Mouse (Mus musculus) gonadal fat pad, adult 2 months (tissue): Measurements from ENCODE around the gene Lsamp. TPM values are rescaled to one million over a fixed set of nuclear protein-coding genes. Genes with fewer than 3 reads are reported as not detected.

Experiments used
- DNase-seq: peaks from one replicate; pipeline ENCODE4 v3.0.0-alpha.2; 2012; ENCODE audit warnings: low read depth
- polyA plus RNA-seq: library from polyadenylated mRNA; depleted of rRNA; stranded (reverse); fragments of >200 nt; gene quantifications from 2 replicates; pipeline ENCODE4 v1.2.3, GENCODE M21; 2012

The Lsamp gene
- polyA plus RNA-seq, 1 experiment = 0.22 TPM

DNA sequence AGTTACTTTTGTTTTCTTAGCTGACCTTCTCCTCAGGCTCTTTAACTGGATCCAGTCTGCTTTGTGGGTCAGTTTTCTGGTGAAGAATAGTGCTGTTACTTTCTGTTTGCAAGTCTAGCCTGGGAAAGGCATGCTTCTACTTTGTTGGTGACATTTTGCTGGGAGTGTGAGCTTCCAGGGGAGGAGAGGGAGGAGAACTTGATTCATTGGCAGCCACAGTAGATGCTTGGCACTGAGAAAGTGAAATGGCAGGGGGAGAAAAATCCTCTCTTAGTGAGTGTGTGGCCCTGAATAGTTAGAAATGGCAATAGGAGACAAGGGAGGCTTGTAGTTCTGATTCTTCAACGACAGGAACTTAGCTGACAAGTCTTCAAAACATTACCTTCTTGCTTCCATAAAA, 1551.6 kb downstream of the Lsamp start:
- no peak for DNase-seq

DNA sequence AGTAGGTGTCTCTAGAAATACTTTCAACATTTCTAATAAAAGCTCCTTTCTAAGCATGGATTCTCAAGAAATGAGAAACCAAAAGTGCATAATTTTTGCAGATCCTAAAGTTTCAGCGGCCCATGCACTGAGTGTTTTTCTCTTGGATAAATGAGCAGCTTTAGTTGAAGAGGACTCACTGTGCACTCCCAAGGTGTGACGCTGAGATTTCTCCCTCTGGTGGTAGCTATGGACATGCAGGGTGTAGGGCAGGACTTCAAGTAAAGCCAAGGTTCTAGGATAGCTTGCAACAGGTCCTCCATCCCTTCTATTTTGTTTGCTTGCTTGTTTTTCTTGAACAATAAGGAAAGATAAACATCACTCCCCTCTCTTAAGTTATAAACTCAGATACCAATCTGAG, 1558.5 kb downstream of the Lsamp start:
- no peak for DNase-seq

GRCm38 (mm10) chr16:41551164-41551563, 1567.0 kb downstream of the Lsamp start:
- no peak for DNase-seq

- DNase-seq = no peak
Observed at GRCm38 (mm10) chr16:41551851-41552262, 1567.7 kb downstream of the Lsamp start.

GRCm38 (mm10) chr16:41557104-41557503, 1572.9 kb downstream of the Lsamp start:
- DNase-seq = no peak

GRCm38 (mm10) chr16:41565233-41565632, 1581.1 kb downstream of the Lsamp start:
- DNase-seq = no peak

DNA sequence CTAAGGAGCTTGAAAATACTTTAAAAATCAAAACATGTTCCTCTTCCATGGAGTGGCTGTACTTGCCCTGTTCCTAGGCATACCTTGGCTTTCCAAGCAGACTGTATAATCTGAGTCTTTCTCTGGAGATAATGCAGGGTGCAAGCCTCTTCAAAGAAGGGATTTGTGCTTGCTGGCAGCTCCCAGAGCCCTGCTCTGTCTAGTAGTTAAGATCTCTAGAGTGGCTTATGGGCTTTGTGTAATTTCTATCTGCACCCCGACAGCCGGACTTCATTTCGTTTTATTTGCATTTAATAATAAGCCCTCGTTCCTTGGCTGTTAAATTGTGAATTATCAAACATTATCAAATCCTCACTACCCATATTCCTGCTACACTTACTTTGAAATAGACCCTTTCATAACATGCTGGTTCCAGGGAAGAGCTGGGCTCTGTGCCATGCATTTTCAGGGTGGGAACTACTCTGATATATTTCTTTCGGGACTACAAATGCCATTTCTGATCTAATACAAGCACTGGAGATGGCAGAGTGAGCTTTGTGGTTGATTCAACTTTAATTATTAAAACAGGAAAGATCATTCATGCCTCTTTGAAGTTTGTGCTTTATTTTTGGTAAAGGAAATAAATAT, 1604.6 kb downstream of the Lsamp start:
- no peak for DNase-seq

DNA sequence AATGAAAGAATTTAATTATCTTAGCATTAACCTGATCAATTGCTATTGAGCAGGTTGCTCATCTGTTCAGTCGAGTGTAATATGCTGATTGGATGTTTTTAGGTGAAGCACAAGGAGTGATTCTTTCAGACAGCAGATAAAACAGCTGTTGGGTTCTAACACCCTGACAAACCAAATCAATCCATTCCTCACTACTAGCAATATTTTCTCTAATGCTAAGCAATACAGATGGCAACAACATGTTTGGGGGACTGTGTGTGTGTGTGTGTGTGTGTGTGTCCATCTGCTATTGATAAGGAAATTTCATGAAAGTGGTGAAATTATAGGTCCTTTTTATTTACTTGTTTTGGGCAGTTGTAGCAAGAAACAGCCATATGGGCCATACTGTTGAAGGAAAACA, 1628.1 kb downstream of the Lsamp start:
- no peak for DNase-seq

- no peak for DNase-seq
Observed at GRCm38 (mm10) chr16:41623871-41624270, 1639.7 kb downstream of the Lsamp start.

DNA sequence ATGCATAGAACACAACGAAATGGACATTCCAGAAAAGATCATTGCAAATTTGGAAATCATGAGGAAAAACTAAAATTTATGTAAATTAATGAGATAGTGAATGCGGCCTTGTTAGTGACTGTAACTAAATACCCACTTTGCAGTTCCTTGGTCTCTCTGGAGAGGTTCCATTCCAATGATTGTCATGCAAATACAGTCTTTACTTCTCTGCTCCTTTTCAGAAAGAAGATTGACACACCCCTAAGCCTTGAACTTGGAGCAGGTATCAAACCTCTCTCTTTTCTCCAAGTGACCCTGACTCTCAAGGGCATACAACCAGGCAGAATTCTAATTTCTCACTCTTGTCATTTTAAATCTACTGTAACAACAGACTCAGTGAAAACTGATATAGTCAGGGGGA, 1649.7 kb downstream of the Lsamp start:
- no peak for DNase-seq

DNA sequence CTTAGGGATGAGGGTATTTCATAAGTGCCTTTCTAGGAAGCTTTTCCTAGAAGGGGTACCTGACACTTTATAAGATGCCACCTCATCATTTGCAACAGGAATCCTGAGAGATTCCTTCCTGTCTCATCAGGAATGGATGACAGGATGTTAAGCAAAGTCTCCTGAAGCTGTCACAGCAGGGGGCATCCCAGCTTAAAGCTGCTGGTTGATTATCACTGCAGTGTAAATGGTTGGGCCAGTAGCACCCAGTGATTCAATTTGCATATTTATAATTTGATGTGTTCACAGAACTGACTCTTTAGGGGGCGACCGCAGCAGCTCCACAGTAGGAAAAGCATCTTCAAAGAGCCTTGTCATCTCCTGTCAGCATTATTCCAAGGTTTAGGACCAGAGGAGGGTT, 1656.7 kb downstream of the Lsamp start:
- no peak for DNase-seq

GRCm38 (mm10) chr16:41653261-41653660, 1669.1 kb downstream of the Lsamp start:
- DNase-seq = no peak

GRCm38 (mm10) chr16:41674316-41675038, 1690.3 kb downstream of the Lsamp start:
- no peak for DNase-seq

DNA sequence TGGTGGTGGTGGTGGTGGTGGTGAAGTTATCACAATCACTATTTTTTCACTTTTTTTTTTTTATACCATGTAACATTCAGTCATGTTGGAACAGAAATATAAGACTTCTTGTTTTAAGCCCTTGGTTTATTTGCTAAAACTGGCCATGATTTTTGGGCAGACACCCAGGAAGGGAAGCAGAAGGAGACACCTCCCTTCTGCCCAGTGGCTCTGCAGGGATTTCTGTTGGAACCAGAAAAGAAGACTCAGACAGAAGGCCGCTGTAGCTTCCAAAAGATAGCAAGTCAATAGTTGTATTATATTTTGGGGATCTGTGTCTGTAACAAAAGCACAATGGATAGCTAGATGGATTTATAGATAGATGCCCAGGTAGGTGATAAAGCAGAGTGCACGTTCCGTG, 1691.6 kb downstream of the Lsamp start:
- no peak for DNase-seq

DNA sequence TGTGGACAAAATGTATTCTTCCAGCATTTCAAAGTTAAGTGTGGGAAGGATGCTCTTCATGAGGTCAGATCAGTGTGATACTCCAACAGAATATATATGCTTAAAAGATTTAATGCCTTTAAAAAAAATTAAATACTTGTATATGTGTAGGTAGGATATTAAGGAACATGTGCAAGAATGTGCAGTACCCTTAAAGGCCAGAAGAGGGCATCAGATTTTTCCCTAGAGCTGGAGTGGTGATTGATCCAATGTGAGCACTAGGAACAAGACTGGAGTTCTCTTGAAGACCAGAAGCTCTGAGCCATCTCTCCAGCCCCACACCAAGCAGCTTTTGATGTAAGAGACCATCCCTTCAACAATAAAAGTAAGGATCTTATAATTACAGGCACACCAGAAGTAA, 1708.3 kb downstream of the Lsamp start:
- no peak for DNase-seq

DNA sequence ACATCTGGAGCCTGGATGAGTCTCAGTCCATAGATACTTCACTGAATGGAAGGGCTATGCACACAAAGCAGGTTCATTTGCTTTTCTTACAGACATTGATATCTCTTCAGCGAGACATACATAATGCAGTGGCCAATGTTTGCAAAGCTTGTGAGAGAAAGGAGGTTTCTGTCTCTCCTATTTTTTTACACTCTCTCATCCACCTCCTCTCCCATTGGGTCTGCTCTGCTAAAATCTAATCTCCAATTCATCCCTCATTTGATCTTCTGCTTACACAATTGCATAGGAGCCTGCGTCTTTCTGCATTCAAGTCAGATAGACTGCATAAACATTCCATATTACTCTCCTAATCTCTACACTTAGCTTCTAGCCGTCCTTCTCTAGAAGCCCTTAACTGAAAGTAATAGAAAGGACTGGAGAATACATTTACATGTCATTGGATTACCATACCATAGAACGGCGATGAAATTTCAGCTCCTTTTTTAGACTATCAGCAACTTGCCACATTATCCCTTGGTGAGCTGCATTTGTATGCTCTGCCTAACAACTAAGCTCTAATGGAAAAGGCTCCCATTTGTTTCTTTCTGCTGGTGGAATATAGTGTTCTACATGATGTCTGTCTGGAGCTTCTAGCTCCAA, 1717.7 kb downstream of the Lsamp start:
- DNase-seq = no peak

DNA sequence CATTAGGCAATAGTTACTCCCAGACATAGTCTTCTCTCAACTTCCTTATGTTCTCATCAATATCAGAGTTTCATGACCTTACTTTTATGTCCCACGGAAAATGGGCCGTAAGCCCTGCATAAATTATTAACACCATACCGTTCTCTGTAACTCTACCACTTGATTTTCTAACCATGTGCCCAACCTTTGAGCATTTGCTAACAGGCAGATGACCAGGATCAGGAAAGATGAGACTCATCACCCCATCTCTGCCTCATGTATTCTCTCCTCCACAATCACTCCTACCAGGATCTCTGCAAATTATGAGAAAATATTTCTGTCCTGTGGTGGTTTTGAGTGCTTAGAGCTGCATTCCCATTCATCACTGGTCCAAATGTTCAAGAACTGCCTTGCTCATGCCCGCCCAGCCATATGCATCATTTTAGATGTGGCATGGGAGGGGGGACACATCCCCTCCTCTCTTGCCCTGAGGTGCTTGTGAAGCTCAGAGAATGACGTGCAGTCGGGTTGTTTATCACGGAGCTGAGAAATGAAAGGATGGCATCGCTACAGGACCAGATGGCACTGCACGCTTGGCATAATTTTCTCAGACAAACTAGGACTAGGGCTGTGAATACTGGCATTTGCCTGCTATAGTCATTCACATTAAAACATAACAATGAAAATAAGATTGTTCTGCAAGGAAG, 1744.9 kb downstream of the Lsamp start:
- no peak for DNase-seq

- DNase-seq = no peak
Observed at GRCm38 (mm10) chr16:41729911-41730310, 1745.8 kb downstream of the Lsamp start.

- no peak for DNase-seq
Observed at GRCm38 (mm10) chr16:41745037-41745436, 1760.9 kb downstream of the Lsamp start.

DNA sequence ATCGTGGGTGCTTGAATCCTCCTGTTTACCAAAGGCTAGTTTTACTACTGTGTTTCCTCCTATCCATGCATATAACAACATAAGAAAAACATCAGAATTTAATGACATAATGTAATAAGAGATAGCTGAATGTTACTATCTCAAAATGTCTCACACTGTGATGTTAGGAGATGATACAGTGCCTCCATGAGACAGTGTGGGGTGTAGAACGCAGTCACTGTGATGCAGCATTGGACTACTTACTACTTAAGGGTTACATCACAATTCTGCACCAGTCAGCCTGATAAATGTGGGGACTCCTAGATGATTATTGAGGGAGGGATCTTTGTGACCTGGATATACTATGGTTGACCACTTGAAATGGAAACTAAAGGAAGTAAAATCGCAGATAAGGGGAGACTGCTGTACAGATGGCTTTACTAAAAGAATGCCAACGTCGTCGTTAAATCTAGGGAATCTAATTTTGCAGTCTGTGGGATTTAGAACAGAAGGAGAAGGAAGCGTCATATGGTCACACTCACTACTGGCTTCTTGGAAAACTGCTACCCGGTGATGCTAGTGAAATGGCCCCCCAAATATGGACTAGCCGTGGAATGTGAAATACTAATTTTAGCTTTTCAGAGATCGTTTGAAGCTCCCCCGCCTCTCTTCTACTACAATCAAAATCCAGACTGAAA, 1762.2 kb downstream of the Lsamp start:
- no peak for DNase-seq

GRCm38 (mm10) chr16:41747874-41748273, 1763.7 kb downstream of the Lsamp start:
- DNase-seq = no peak

GRCm38 (mm10) chr16:41748759-41749158, 1764.6 kb downstream of the Lsamp start:
- no peak for DNase-seq
